Mouse (Mus musculus): Measurements from ENCODE around the gene Lrrc36. TPM values are rescaled to one million over a fixed set of nuclear protein-coding genes. Genes with fewer than 3 reads are reported as not detected.

Gene Lrrc36
- total RNA-seq, 1 experiment: 0.13 TPM

GRCm38 (mm10) chr8:105468002-105468720, 54.8 kb downstream of the Lrrc36 start:
- Histone ChIP-seq H3K9ac (ENCODE audit: insufficient read depth, low read depth, low read length, poor library complexity, severe bottlenecking) (no peak overlapping the region), H3K4me1 (ENCODE audit: control insufficient read depth in 2 of 2, insufficient read depth in 2 of 2, low read length in 2 of 2, poor library complexity in 1 of 2) (peaks cover 5 to 28% of the 10 kb centered on the region in 2 experiments), H3K9me3 (ENCODE audit: control insufficient read depth, insufficient read depth, low read depth, low read length) (no peaks in the 10 kb centered on the region), H3K4me3 (ENCODE audit: insufficient read depth in 1 of 2, low read depth in 1 of 2, low read length in 2 of 2, poor library complexity in 1 of 2, severe bottlenecking in 1 of 2) (no peak overlapping the region), H3K36me3 (ENCODE audit: control insufficient read depth, insufficient read depth, low read length, poor library complexity, severe bottlenecking) (no peaks in the 10 kb centered on the region), H3K27ac (ENCODE audit: insufficient read depth, low read depth, low read length, poor library complexity, severe bottlenecking) (no peak overlapping the region)
- DNase-seq (ENCODE audit: low read depth, low spot score): no peak
- TF ChIP-seq CHD2 (IDR thresholded peaks at IDR 0.05; ENCODE audit: low read depth, low read length) (no peak), ZNF384 (IDR thresholded peaks at IDR 0.05; ENCODE audit: low read depth, low read length) (no peak), HCFC1 (IDR thresholded peaks at IDR 0.05; ENCODE audit: borderline replicate concordance, insufficient read depth, low read length) (no peak), ZC3H11A (IDR thresholded peaks at IDR 0.05; ENCODE audit: borderline replicate concordance, low read depth, low read length) (no peak), MAFK (IDR thresholded peaks at IDR 0.05; ENCODE audit: insufficient read depth, low read depth, low read length) (no peak)
- in situ Hi-C loops (cut with MboI; ENCODE audit: low sequenced_read_pairs in 2 of 2, unreplicated experiment in 2 of 2): no loop called here

- no peak for DNase-seq (ENCODE audit: low read depth, low spot score)
- in situ Hi-C loops (cut with MboI; ENCODE audit: low sequenced_read_pairs in 2 of 2, unreplicated experiment in 2 of 2): no loop called here
- no peak for TF ChIP-seq HCFC1 (IDR thresholded peaks at IDR 0.05; ENCODE audit: borderline replicate concordance, insufficient read depth, low read length)
- no peak for TF ChIP-seq CHD2 (IDR thresholded peaks at IDR 0.05; ENCODE audit: low read depth, low read length)
- no peak for TF ChIP-seq MAFK (IDR thresholded peaks at IDR 0.05; ENCODE audit: insufficient read depth, low read depth, low read length)
- TF ChIP-seq ZNF384 (IDR thresholded peaks at IDR 0.05; ENCODE audit: low read depth, low read length): no peak
- TF ChIP-seq ZC3H11A (IDR thresholded peaks at IDR 0.05; ENCODE audit: borderline replicate concordance, low read depth, low read length): no peak
- H3K9me3 ChIP-seq (ENCODE audit: control insufficient read depth, insufficient read depth, low read depth, low read length): no peaks in the 10 kb centered on the region
- H3K36me3 ChIP-seq (ENCODE audit: control insufficient read depth, insufficient read depth, low read length, poor library complexity, severe bottlenecking): no peaks in the 10 kb centered on the region
- peaks cover 7 to 30% of the 10 kb centered on the region in 2 experiments for H3K4me1 ChIP-seq (ENCODE audit: control insufficient read depth in 2 of 2, insufficient read depth in 2 of 2, low read length in 2 of 2, poor library complexity in 1 of 2)
- no peak overlapping the region for H3K4me3 ChIP-seq (ENCODE audit: insufficient read depth in 1 of 2, low read depth in 1 of 2, low read length in 2 of 2, poor library complexity in 1 of 2, severe bottlenecking in 1 of 2)
- H3K27ac ChIP-seq (ENCODE audit: insufficient read depth, low read depth, low read length, poor library complexity, severe bottlenecking): no peak overlapping the region
- H3K9ac ChIP-seq (ENCODE audit: insufficient read depth, low read depth, low read length, poor library complexity, severe bottlenecking): no peak overlapping the region
Measured at GRCm38 (mm10) chr8:105469041-105469695, 55.8 kb downstream of the Lrrc36 start.

GRCm38 (mm10) chr8:105469816-105470215, 56.4 kb downstream of the Lrrc36 start:
- H3K36me3 ChIP-seq (ENCODE audit: control insufficient read depth, insufficient read depth, low read length, poor library complexity, severe bottlenecking): no peaks in the 10 kb centered on the region
- no peak for DNase-seq (ENCODE audit: low read depth, low spot score)
- no peaks in the 10 kb centered on the region for H3K9me3 ChIP-seq (ENCODE audit: control insufficient read depth, insufficient read depth, low read depth, low read length)
- H3K4me3 ChIP-seq (ENCODE audit: insufficient read depth in 1 of 2, low read depth in 1 of 2, low read length in 2 of 2, poor library complexity in 1 of 2, severe bottlenecking in 1 of 2): no peak overlapping the region
- TF ChIP-seq ZC3H11A (IDR thresholded peaks at IDR 0.05; ENCODE audit: borderline replicate concordance, low read depth, low read length): no peak
- no peak for TF ChIP-seq ZNF384 (IDR thresholded peaks at IDR 0.05; ENCODE audit: low read depth, low read length)
- no peak for TF ChIP-seq MAFK (IDR thresholded peaks at IDR 0.05; ENCODE audit: insufficient read depth, low read depth, low read length)
- TF ChIP-seq CHD2 (IDR thresholded peaks at IDR 0.05; ENCODE audit: low read depth, low read length): no peak
- TF ChIP-seq HCFC1 (IDR thresholded peaks at IDR 0.05; ENCODE audit: borderline replicate concordance, insufficient read depth, low read length): no peak
- H3K4me1 ChIP-seq (ENCODE audit: control insufficient read depth in 2 of 2, insufficient read depth in 2 of 2, low read length in 2 of 2, poor library complexity in 1 of 2): peaks cover 9 to 32% of the 10 kb centered on the region in 2 experiments
- H3K9ac ChIP-seq (ENCODE audit: insufficient read depth, low read depth, low read length, poor library complexity, severe bottlenecking): no peak overlapping the region
- no peak overlapping the region for H3K27ac ChIP-seq (ENCODE audit: insufficient read depth, low read depth, low read length, poor library complexity, severe bottlenecking)
- in situ Hi-C loops (cut with MboI; ENCODE audit: low sequenced_read_pairs in 2 of 2, unreplicated experiment in 2 of 2): no loop called here

- H3K4me1 ChIP-seq (ENCODE audit: control insufficient read depth in 2 of 2, insufficient read depth in 2 of 2, low read length in 2 of 2, poor library complexity in 1 of 2): peaks cover 10 to 32% of the 10 kb centered on the region in 2 experiments
- DNase-seq (ENCODE audit: low read depth, low spot score): no peak
- H3K4me3 ChIP-seq (ENCODE audit: insufficient read depth in 1 of 2, low read depth in 1 of 2, low read length in 2 of 2, poor library complexity in 1 of 2, severe bottlenecking in 1 of 2): no peak overlapping the region
- H3K9me3 ChIP-seq (ENCODE audit: control insufficient read depth, insufficient read depth, low read depth, low read length): no peaks in the 10 kb centered on the region
- in situ Hi-C loops (cut with MboI; ENCODE audit: low sequenced_read_pairs in 2 of 2, unreplicated experiment in 2 of 2): no loop called here
- TF ChIP-seq ZNF384 (IDR thresholded peaks at IDR 0.05; ENCODE audit: low read depth, low read length) (no peak), HCFC1 (IDR thresholded peaks at IDR 0.05; ENCODE audit: borderline replicate concordance, insufficient read depth, low read length) (no peak), ZC3H11A (IDR thresholded peaks at IDR 0.05; ENCODE audit: borderline replicate concordance, low read depth, low read length) (no peak), MAFK (IDR thresholded peaks at IDR 0.05; ENCODE audit: insufficient read depth, low read depth, low read length) (no peak), CHD2 (IDR thresholded peaks at IDR 0.05; ENCODE audit: low read depth, low read length) (no peak)
- H3K36me3 ChIP-seq (ENCODE audit: control insufficient read depth, insufficient read depth, low read length, poor library complexity, severe bottlenecking): no peaks in the 10 kb centered on the region
- no peak overlapping the region for H3K27ac ChIP-seq (ENCODE audit: insufficient read depth, low read depth, low read length, poor library complexity, severe bottlenecking)
- no peak overlapping the region for H3K9ac ChIP-seq (ENCODE audit: insufficient read depth, low read depth, low read length, poor library complexity, severe bottlenecking)
Measured at GRCm38 (mm10) chr8:105470262-105470661, 56.9 kb downstream of the Lrrc36 start.

Data from ES-E14 (cell line).